In genomic region chr9:86327341-86327740, GRCm38 (mm10) we compare ENCODE assay signal across 26 mouse cellular contexts.
DNase-seq lines count a peak whose midpoint lies in the region; ATAC-seq and TF ChIP-seq lines count a peak whose summit lies in the region.
"Had no signal": no experiment of that assay in that cellular context is flagged by ENCODE, and none has a peak within 500 bp of the region (broad histone marks: within the 10 kb centered on the region; RNA-seq: fewer than 3 reads in every experiment).

No protein-coding gene starts in this region.

- no peak for DNase-seq in forebrain, embryonic 10.5 days (ENCODE audit: extremely low spot score, low spot score)
- no peak for DNase-seq in forebrain, embryonic 11.5 days (ENCODE audit: low spot score)
- no peak for DNase-seq in kidney, adult 11 months
- DNase-seq in liver, postnatal 0 days: no peak
- no peak for DNase-seq in liver
- DNase-seq in Patski (ENCODE audit: low read depth, low spot score): no peak
- DNase-seq in Muller cell, postnatal 12 days (ENCODE audit: inconsistent ontology term): no peak
- DNase-seq: adrenal gland, postnatal 10 days; adrenal gland, postnatal 36 days; B cell, adult 2 months; cerebellum, adult 11 months; cerebellum, adult 2 months; cerebellum, adult 9-11 months; cerebellum, postnatal 25 days; gastrocnemius, postnatal 10 days; gastrocnemius, postnatal 36 days; heart, postnatal 36 days had no signal

- WGBS in forebrain, embryonic 10.5 days: 57% methylated on average over 3 of the region's 3 CpGs
- 59% methylated on average over 3 of the region's 3 CpGs for WGBS in forebrain, embryonic 11.5 days
- 51% methylated on average over 3 of the region's 3 CpGs for WGBS in kidney, embryonic 15.5 days
- WGBS in liver, postnatal 0 days (ENCODE audit: insufficient replicate concordance): 70% methylated on average over 3 of the region's 3 CpGs

- H3K27me3 ChIP-seq in forebrain, embryonic 10.5 days (ENCODE audit: poor library complexity, severe bottlenecking): peaks cover 32% of the 10 kb centered on the region
- no peaks in the 10 kb centered on the region for H3K27me3 ChIP-seq in forebrain, embryonic 11.5 days (ENCODE audit: control insufficient read depth, insufficient read depth, low read length)
- no peaks in the 10 kb centered on the region for H3K27me3 ChIP-seq in kidney, embryonic 15.5 days
- H3K27me3 ChIP-seq in liver, postnatal 0 days (ENCODE audit: insufficient read depth, low read length): no peaks in the 10 kb centered on the region
- no peaks in the 10 kb centered on the region for H3K27me3 ChIP-seq in Patski
- H3K27me3 ChIP-seq: embryonic facial prominence, embryonic 12.5 days; embryonic facial prominence, embryonic 15.5 days; forebrain, embryonic 13.5 days; hindbrain, embryonic 13.5 days had no signal

- CTCF ChIA-PET in Patski (lab: Charles Lee): no interaction called here

- H3K27ac ChIP-seq in forebrain, embryonic 10.5 days: 0 out of 2 replicates have a peak overlapping the region, but pooled peaks have one; percentile 35
- H3K27ac ChIP-seq in forebrain, embryonic 11.5 days (ENCODE audit: low read depth, low read length): no peak overlapping the region
- H3K27ac ChIP-seq in kidney, embryonic 15.5 days: peak overlapping the region; percentile 10; the same call in 1 of the 2 replicates
- no peak overlapping the region for H3K27ac ChIP-seq in liver, postnatal 0 days (ENCODE audit: low read depth)
- H3K27ac ChIP-seq: embryonic facial prominence, embryonic 12.5 days; embryonic facial prominence, embryonic 15.5 days; forebrain, embryonic 13.5 days; hindbrain, embryonic 10.5 days; hindbrain, embryonic 13.5 days had no signal

- peaks cover 48% of the 10 kb centered on the region for H3K4me1 ChIP-seq in forebrain, embryonic 10.5 days
- no peaks in the 10 kb centered on the region; the same call in none of the 2 replicates for H3K4me1 ChIP-seq in forebrain, embryonic 11.5 days (replicated peaks; ENCODE audit: control insufficient read depth, insufficient read depth, low read length)
- peaks cover 13% of the 10 kb centered on the region; the same call in 1 of the 2 replicates for H3K4me1 ChIP-seq in kidney, embryonic 15.5 days
- H3K4me1 ChIP-seq in liver, postnatal 0 days (ENCODE audit: insufficient read depth): no peaks in the 10 kb centered on the region
- H3K4me1 ChIP-seq: hindbrain, embryonic 13.5 days had no signal

- no peak overlapping the region for H3K9ac ChIP-seq in forebrain, embryonic 11.5 days (ENCODE audit: low read length)
- no peak overlapping the region for H3K9ac ChIP-seq in kidney, embryonic 15.5 days
- H3K9ac ChIP-seq in liver, postnatal 0 days (replicated peaks): no peak overlapping the region
- H3K9ac ChIP-seq: embryonic facial prominence, embryonic 12.5 days; embryonic facial prominence, embryonic 15.5 days; forebrain, embryonic 13.5 days; hindbrain, embryonic 13.5 days had no signal

- H3K9me3 ChIP-seq in forebrain, embryonic 10.5 days: no peaks in the 10 kb centered on the region
- no peaks in the 10 kb centered on the region for H3K9me3 ChIP-seq in forebrain, embryonic 11.5 days (ENCODE audit: control insufficient read depth, low read length)
- no peaks in the 10 kb centered on the region for H3K9me3 ChIP-seq in kidney, embryonic 15.5 days (replicated peaks)
- H3K9me3 ChIP-seq in liver, postnatal 0 days (ENCODE audit: low read length): no peaks in the 10 kb centered on the region
- H3K9me3 ChIP-seq: embryonic facial prominence, embryonic 12.5 days; embryonic facial prominence, embryonic 15.5 days; forebrain, embryonic 13.5 days; hindbrain, embryonic 10.5 days; hindbrain, embryonic 13.5 days had no signal

- in situ Hi-C loops in Patski (cut with MboI; ENCODE audit: low pct_unique_long_range_greater_than_20kb): no loop called here

- H3K36me3 ChIP-seq in forebrain, embryonic 10.5 days (replicated peaks): no peaks in the 10 kb centered on the region; the same call in 1 of the 2 replicates
- H3K36me3 ChIP-seq in forebrain, embryonic 11.5 days (ENCODE audit: control insufficient read depth, insufficient read depth, low read length): no peaks in the 10 kb centered on the region
- H3K36me3 ChIP-seq in kidney, embryonic 15.5 days: no peaks in the 10 kb centered on the region
- no peaks in the 10 kb centered on the region for H3K36me3 ChIP-seq in liver, postnatal 0 days (replicated peaks; ENCODE audit: insufficient read depth, low read length)
- H3K36me3 ChIP-seq: embryonic facial prominence, embryonic 12.5 days; embryonic facial prominence, embryonic 15.5 days; hindbrain, embryonic 10.5 days; hindbrain, embryonic 13.5 days had no signal

- TF ChIP-seq CTCF in liver, postnatal 0 days (IDR thresholded peaks at IDR 0.05; ENCODE audit: low read depth): no peak
- no peak for TF ChIP-seq CTCF in Patski (IDR thresholded peaks at IDR 0.05)

- POLR2A ChIA-PET in Patski (lab: Charles Lee): no interaction called here

- ATAC-seq in forebrain, embryonic 11.5 days (replicated peaks; ENCODE audit: low FRiP score): no peak
- peak; percentile 91 for ATAC-seq in kidney, embryonic 15.5 days (replicated peaks; ENCODE audit: low FRiP score)
- ATAC-seq in liver, postnatal 0 days: peak; percentile 27; the same call in 1 of the 2 replicates
- peak; percentile 57 for ATAC-seq in Patski
- ATAC-seq: forebrain, embryonic 13.5 days; forebrain, embryonic 16.5 days; hindbrain, embryonic 16.5 days had no signal

- no peak overlapping the region for H3K4me3 ChIP-seq in forebrain, embryonic 10.5 days
- H3K4me3 ChIP-seq in forebrain, embryonic 11.5 days (ENCODE audit: low read depth, low read length): no peak overlapping the region
- no peak overlapping the region for H3K4me3 ChIP-seq in kidney, embryonic 15.5 days (replicated peaks)
- no peak overlapping the region for H3K4me3 ChIP-seq in liver, postnatal 0 days (ENCODE audit: low read depth, low read length)
- H3K4me3 ChIP-seq: embryonic facial prominence, embryonic 12.5 days; embryonic facial prominence, embryonic 15.5 days; forebrain, embryonic 13.5 days; hindbrain, embryonic 10.5 days; hindbrain, embryonic 13.5 days had no signal

- no peak overlapping the region for H3K4me2 ChIP-seq in forebrain, embryonic 11.5 days (ENCODE audit: low read depth, low read length, severe bottlenecking)
- H3K4me2 ChIP-seq in kidney, embryonic 15.5 days: no peak overlapping the region
- no peak overlapping the region for H3K4me2 ChIP-seq in liver, postnatal 0 days (ENCODE audit: low read depth, low read length)
- H3K4me2 ChIP-seq: embryonic facial prominence, embryonic 12.5 days; embryonic facial prominence, embryonic 15.5 days; forebrain, embryonic 13.5 days; heart, embryonic 11.5 days; hindbrain, embryonic 13.5 days had no signal

- no peak for TF ChIP-seq EP300 in liver, postnatal 0 days (IDR thresholded peaks at IDR 0.05; ENCODE audit: low read depth)

Comparison
In these comparisons a context has a peak if more than half of its experiments do, and no peak if none do; other contexts are left out.
1. H3K27ac ChIP-seq: peak in forebrain, embryonic 10.5 days (single experiment) and kidney, embryonic 15.5 days (single experiment); none in forebrain, embryonic 11.5 days (single experiment) and liver, postnatal 0 days (single experiment).